Mouse (Mus musculus): Measurements from ENCODE around the gene Hba-a1. TPM values are rescaled to one million over a fixed set of nuclear protein-coding genes. Genes with fewer than 3 reads are reported as not detected.
"Not testable (repeated sequence)": the region's sequence is repeated elsewhere in the genome, so short reads cannot be mapped to it uniquely, and the experiment has no call there.

The Hba-a1 gene
- polyA plus RNA-seq, 1 experiment from 2014 or later, result 4,298 TPM

DNA sequence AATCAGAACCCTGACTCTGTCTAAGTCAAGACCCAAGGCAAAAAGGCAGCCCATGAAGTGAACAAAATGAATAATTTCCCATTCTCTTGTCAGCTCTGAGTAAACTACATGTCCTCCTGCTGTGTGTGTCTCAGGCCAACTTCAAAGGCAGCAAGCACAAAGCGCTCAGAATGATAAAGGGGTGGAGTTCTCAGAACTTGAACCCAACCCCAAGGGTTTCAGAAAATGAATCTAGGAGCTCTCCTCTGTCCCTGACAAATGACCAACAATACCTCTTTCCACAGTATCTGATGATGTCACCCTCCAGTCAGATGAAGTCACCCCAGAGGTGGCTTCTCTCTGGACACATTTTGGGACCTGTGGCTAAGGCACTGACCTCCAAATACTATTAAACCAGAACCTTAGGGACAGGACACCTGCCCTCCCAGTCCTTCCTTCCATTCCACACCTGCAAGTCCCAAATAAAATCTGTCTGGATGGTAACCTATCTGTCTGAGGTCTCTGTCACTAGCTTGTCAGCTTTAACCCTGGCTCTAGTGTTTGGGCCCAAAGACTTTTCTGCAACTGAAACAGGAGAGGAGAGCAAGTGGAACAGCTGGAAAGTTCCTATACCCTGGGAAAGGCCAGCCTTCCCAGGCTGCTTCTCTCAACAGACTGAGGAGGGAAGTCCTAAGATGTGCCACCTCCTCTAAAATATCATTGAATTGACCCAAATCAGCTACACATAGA, 1.7 kb upstream of the Hba-a1 start:
- H3K9me3 ChIP-seq (replicated peaks), result no peaks in the 10 kb centered on the region

DNA sequence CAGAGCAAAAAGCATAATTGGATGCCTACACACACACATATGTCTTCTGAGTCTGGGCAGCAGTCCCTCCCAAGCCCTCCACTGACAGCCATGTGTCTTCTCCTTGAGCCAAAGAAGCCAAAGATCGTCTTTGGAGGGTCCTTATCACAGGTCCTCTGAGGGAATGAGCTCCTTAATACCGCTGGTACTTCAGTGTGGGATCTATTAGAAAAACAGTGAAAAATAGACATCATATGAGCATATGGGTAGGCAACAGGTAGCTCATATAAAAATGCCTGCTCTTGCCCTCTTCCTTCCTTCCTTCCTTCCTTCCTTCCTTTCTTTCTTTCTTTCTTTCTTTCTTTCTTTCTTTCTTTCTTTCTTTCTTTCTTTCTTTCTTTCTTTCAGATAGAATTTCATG, 1.3 kb downstream of the Hba-a1 start:
- not testable (repeated sequence) for H3K27me3 ChIP-seq; H3K4me2 ChIP-seq (replicated peaks); H3K4me3 ChIP-seq (replicated peaks); H3K36me3 ChIP-seq; ATAC-seq (ENCODE audit: insufficient number of reproducible peaks, low FRiP score, low TSS enrichment, low read depth); H3K4me1 ChIP-seq; H3K9me3 ChIP-seq (replicated peaks); H3K9ac ChIP-seq; H3K27ac ChIP-seq (replicated peaks)
- 49% methylated on average over 2 of the region's 2 CpGs for WGBS

More for the DNA sequence above, 1.7 kb upstream of the Hba-a1 start:
- Histone ChIP-seq H3K9ac (no peak overlapping the region), H3K27ac (replicated peaks) (no peak overlapping the region), H3K4me3 (replicated peaks) (no peak overlapping the region), H3K4me1 (no peaks in the 10 kb centered on the region), H3K36me3 (no peaks in the 10 kb centered on the region), H3K4me2 (replicated peaks) (no peak overlapping the region), H3K27me3 (0 out of 2 replicates have a peak, but pooled peaks cover 13% of the 10 kb centered on the region)
- ATAC-seq (ENCODE audit: insufficient number of reproducible peaks, low FRiP score, low TSS enrichment, low read depth), result no peak
- WGBS, result 81% methylated on average over 1 of the region's 1 CpGs

DNA sequence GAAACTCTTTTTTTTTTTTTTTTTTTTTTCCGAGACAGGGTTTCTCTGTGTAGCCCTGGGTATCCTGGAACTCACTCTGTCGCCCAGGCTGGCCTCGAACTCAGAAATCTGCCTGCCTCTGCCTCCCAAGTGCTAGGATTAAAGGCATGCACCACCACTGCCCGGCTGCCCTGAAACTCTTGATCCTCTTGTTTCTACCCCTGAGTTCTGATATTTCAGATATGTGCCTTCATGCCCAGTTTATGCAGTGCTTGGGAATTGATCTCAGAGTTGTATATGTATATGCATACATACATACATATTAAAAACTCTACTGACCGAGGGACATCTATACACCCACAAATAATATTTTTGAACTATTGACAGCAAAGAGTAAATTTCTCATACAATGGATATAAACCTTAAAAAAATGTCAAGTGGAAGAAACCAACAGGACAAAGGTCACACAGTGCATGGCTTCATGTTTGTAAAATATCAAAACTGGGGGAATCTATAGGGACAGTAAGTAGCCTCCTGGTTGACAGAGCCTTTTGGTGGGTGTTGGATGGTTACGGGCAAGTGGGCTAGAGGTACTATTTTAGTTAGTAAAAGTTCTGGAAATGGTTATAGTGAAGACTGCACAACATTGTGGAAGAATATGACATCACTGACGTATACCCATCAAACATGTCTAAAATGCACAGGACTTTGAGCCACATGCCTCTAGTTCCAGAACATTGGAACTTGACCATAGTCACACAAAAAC, 1.9 kb downstream of the Hba-a1 start:
- no peak overlapping the region for H3K27ac ChIP-seq (replicated peaks)
- no peaks in the 10 kb centered on the region for H3K4me1 ChIP-seq
- no peak for ATAC-seq (ENCODE audit: insufficient number of reproducible peaks, low FRiP score, low TSS enrichment, low read depth)
- H3K27me3 ChIP-seq, result peaks cover 5% of the 10 kb centered on the region
- H3K9me3 ChIP-seq (replicated peaks), result no peaks in the 10 kb centered on the region
- H3K4me3 ChIP-seq (replicated peaks), result no peak overlapping the region
- WGBS, result 81% methylated on average over 7 of the region's 7 CpGs
- no peak overlapping the region for H3K9ac ChIP-seq
- H3K36me3 ChIP-seq, result no peaks in the 10 kb centered on the region
- H3K4me2 ChIP-seq (replicated peaks), result no peak overlapping the region

DNA sequence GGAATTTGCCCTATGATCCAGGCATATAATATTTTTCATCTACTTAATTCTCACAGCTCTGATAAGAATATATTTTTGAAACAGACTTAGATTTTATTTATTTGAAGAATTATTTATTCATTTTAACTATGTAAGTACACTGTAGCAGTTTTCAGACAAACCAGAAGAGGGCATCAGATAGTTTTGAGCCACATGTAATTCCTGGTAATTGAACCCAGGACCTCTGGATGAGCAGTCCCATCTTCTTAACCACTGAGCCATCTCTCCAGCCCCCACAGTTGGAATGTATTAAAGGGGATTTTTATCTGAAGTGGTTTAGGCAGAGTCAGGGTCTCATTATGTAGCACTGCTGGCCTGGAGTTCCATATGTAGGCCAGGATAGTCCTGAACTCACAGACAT, 2.6 kb downstream of the Hba-a1 start:
- H3K9me3 ChIP-seq (replicated peaks); H3K9ac ChIP-seq; H3K4me3 ChIP-seq (replicated peaks); H3K27me3 ChIP-seq; H3K4me1 ChIP-seq; H3K36me3 ChIP-seq; ATAC-seq (ENCODE audit: insufficient number of reproducible peaks, low FRiP score, low TSS enrichment, low read depth); H3K4me2 ChIP-seq (replicated peaks); H3K27ac ChIP-seq (replicated peaks): not testable (repeated sequence)

DNA sequence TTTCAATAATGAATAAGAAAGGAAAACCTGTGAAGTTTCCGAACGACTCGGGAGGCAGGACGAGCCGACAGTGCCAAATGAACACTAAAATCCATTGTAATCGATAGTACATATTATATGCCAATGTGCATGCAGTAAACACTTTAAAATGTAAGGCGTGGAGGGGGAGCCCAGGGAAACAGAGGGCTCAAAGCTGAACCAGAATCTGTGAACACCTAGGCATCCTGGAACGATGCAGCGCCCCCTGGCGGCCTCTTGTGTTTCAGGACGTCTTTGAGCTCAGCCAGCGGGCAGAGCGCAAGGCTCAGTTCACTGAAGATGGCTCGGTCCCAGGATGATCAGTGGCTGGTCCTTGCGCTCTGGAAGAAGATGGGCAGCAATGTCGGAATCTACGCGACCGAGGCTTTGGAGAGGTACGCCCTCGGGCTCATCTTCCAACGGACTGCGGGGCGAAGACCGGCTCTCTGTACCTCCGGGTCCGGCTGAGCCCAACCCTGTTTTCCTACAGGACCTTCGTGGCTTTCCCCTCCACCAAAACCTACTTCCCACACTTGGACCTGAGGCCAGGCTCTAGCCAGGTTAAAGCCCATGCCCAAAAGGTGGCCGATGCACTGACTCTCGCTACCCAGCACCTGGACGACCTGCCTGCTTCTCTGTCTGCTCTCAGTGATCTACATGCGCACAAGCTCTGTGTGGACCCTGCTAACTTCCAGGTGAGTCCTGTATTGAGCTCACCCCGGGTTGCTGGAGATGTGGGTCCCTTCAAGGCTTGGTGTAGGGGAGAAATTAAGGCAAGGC, 3.6 kb downstream of the Hba-a1 start, which contains the start of gene Hbq1b:
Gene Hbq1b (plus strand): TSS at position 271 of the 798 bp plus-strand sequence.
- H3K4me3 ChIP-seq (replicated peaks), result peak within 1 kb of the TSS; percentile 30
- not testable (repeated sequence) for H3K27me3 ChIP-seq; H3K9me3 ChIP-seq (replicated peaks); H3K27ac ChIP-seq (replicated peaks); H3K9ac ChIP-seq; H3K4me1 ChIP-seq; H3K36me3 ChIP-seq
- ATAC-seq (ENCODE audit: insufficient number of reproducible peaks, low FRiP score, low TSS enrichment, low read depth), result peak; percentile 63
- WGBS, result 19% methylated on average over 31 of the region's 33 CpGs
- H3K4me2 ChIP-seq (replicated peaks), result peak within 1 kb of the TSS; percentile 51

DNA sequence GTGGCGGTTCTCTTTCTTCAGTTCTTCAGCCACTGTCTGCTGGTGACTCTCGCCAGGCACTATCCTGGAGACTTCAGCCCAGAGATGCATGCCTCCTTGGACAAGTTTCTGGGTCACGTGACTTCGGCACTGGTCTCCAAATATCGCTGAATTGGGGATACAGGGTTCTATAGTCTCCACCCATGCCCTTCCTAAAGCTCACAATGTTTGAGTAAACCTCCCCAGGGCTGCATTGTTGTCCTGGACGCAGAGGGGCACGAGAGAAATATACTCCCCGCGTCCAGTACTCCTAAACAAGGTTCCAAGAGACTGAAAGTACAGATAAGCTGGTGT, 4.1 kb downstream of the Hba-a1 start:
- ATAC-seq (ENCODE audit: insufficient number of reproducible peaks, low FRiP score, low TSS enrichment, low read depth), result no peak
- H3K4me1 ChIP-seq, result no peaks in the 10 kb centered on the region
- no peak overlapping the region for H3K27ac ChIP-seq (replicated peaks)
- peaks cover 5% of the 10 kb centered on the region for H3K27me3 ChIP-seq
- H3K9me3 ChIP-seq (replicated peaks), result no peaks in the 10 kb centered on the region
- no peak overlapping the region for H3K9ac ChIP-seq
- H3K4me2 ChIP-seq (replicated peaks), result no peak overlapping the region
- WGBS, result 65% methylated on average over 9 of the region's 9 CpGs
- no peaks in the 10 kb centered on the region for H3K36me3 ChIP-seq
- H3K4me3 ChIP-seq (replicated peaks), result no peak overlapping the region

DNA sequence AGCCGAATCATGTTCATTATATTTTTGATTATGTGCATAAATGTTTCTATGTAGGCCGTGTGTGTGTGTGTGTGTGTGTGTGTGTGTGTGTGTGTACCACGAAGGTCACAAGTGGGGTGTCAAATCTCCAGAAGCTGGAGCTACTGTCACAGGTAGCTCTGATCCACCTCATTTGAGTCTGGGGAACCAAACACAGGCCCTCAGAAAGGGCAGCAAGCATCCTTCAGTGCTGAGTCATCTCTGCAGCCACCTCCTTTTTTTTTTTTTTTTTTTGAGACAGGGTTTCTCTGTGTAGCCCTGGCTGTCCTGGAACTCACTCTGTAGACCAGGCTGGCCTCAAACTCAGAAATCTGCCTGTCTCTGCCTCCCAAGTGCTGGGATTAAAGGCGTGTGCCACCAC, 9.5 kb downstream of the Hba-a1 start:
- not testable (repeated sequence) for H3K9ac ChIP-seq; H3K4me2 ChIP-seq (replicated peaks); H3K4me1 ChIP-seq; H3K27ac ChIP-seq (replicated peaks); H3K9me3 ChIP-seq (replicated peaks); H3K4me3 ChIP-seq (replicated peaks); ATAC-seq (ENCODE audit: insufficient number of reproducible peaks, low FRiP score, low TSS enrichment, low read depth); H3K36me3 ChIP-seq; H3K27me3 ChIP-seq
- WGBS, result 77% methylated on average over 4 of the region's 4 CpGs

DNA sequence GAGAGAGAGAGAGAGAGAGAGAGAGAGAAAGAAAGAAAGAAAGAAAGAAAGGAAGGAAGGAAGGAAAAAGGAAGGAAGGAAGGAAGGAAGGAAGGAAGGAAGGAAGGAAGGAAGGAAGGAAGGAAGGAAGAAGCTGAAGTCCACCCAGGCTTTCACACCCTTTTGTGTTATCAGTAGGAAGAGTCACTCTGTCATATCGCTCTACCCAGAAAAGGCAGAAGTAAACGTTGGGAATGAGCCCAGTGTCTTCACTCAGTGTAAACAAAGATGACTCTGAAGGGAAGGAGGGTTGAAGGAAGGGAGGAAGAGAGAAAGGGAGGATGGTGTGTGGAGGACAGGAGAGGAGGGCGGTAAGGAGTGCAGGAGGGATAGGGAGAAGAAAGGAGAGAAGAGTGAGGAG, 10.2 kb downstream of the Hba-a1 start:
- H3K9ac ChIP-seq; H3K9me3 ChIP-seq (replicated peaks); H3K4me2 ChIP-seq (replicated peaks); ATAC-seq (ENCODE audit: insufficient number of reproducible peaks, low FRiP score, low TSS enrichment, low read depth); H3K27me3 ChIP-seq; H3K27ac ChIP-seq (replicated peaks); H3K36me3 ChIP-seq; H3K4me1 ChIP-seq; H3K4me3 ChIP-seq (replicated peaks): not testable (repeated sequence)
- 64% methylated on average over 3 of the region's 3 CpGs for WGBS

DNA sequence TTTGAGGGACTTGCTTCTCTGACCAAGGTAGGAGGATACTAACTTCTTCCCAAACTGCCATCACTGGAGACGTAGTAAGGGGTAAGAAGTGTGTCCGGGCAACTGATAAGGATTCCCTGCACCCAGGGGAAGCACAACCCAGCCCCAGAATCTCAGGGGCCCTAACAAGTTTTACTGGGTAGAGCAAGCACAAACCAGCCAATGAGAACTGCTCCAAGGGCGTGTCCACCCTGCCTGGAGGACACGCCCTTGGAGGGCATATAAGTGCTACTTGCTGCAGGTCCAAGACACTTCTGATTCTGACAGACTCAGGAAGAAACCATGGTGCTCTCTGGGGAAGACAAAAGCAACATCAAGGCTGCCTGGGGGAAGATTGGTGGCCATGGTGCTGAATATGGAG, 12.9 kb downstream of the Hba-a1 start, which contains the start of gene Hba-a2:
Gene Hba-a2 (plus strand): TSS at position 287 of the 400 bp plus-strand sequence.
- no CpG with 5 or more reads among the region's 4 CpGs for WGBS
- not testable (repeated sequence) for ATAC-seq (ENCODE audit: insufficient number of reproducible peaks, low FRiP score, low TSS enrichment, low read depth); H3K4me1 ChIP-seq; H3K9ac ChIP-seq; H3K4me2 ChIP-seq (replicated peaks); H3K27me3 ChIP-seq; H3K4me3 ChIP-seq (replicated peaks); H3K27ac ChIP-seq (replicated peaks); H3K36me3 ChIP-seq; H3K9me3 ChIP-seq (replicated peaks)

DNA sequence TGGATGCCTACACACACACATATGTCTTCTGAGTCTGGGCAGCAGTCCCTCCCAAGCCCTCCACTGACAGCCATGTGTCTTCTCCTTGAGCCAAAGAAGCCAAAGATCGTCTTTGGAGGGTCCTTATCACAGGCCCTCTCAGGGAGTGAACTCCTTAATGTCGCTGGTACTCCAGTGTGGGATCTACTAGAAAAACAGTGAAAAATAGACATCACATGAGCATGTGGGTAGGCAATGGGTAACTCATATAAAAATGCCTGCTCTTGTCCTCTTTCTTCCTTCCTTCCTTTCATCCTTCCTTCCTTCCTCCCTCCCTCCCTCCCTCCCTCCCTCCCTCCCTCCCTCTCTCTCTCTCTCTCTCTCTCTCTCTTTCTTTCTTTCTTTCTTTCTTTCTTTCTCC, 14.1 kb downstream of the Hba-a1 start:
- not testable (repeated sequence) for H3K9ac ChIP-seq; H3K9me3 ChIP-seq (replicated peaks); H3K4me1 ChIP-seq; H3K27ac ChIP-seq (replicated peaks); ATAC-seq (ENCODE audit: insufficient number of reproducible peaks, low FRiP score, low TSS enrichment, low read depth); H3K4me3 ChIP-seq (replicated peaks); H3K4me2 ChIP-seq (replicated peaks); H3K36me3 ChIP-seq
- WGBS, result 44% methylated on average over 2 of the region's 2 CpGs
- H3K27me3 ChIP-seq, result peaks cover 14% of the 10 kb centered on the region

DNA sequence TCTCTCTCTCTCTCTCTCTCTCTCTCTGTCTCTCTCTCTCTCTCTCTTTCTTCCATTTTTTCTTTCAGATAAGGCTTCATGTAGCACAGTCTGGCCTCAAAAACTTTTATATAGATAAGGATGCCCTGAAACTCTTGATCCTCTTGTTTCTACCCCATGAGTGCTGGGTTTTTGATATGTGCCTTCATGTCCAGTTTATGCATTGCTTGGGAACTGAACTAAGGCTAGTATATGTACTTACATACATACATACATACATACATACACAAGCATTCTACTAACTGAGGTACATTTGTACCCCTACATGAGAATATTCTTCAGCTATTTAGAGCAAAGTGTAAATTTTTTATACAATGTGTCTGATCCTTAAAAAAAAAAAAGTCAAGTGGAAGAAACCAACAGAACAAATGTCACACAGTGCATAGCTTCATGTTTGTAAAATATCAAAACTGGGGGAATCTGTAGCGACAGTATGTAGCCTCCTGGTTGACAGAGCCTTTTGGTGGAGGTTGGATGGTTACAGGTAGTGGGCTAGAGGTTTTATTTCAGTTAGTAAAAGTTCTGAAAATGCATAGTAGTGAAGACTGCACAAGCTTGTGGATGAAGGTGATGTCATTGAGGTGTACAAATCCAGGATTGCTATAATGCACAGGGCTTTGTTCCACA, 14.7 kb downstream of the Hba-a1 start:
- 90% methylated on average over 1 of the region's 1 CpGs for WGBS
- ATAC-seq (ENCODE audit: insufficient number of reproducible peaks, low FRiP score, low TSS enrichment, low read depth), result no peak
- no peaks in the 10 kb centered on the region for H3K4me1 ChIP-seq

More for the DNA sequence above, 14.7 kb downstream of the Hba-a1 start:
- Histone ChIP-seq H3K9me3 (replicated peaks) (no peaks in the 10 kb centered on the region), H3K36me3 (no peaks in the 10 kb centered on the region), H3K9ac (no peak overlapping the region), H3K27ac (replicated peaks) (no peak overlapping the region), H3K4me2 (replicated peaks) (no peak overlapping the region), H3K27me3 (peaks cover 14% of the 10 kb centered on the region), H3K4me3 (replicated peaks) (no peak overlapping the region)

Data from embryonic facial prominence, embryonic 15.5 days (tissue).